Mouse (Mus musculus) bone marrow, adult 2 months (tissue): ENCODE data around the gene Arfip1.

Source experiments
- CTCF ChIP-seq: fragments of 200-500 bp; IDR thresholded peaks from 2 replicates; pipeline ENCODE4 v1.5.1; 2011; ENCODE audit warnings: low read length, control low read depth; ENCODE audit not compliant: control insufficient read depth, insufficient read depth
- POLR2A ChIP-seq: fragments of 200-500 bp; IDR thresholded peaks from 2 replicates; pipeline ENCODE4 v1.6.1; 2011; ENCODE audit warnings: low read depth, mild to moderate bottlenecking, control low read depth, low read length, borderline replicate concordance; ENCODE audit not compliant: control insufficient read depth

DNA sequence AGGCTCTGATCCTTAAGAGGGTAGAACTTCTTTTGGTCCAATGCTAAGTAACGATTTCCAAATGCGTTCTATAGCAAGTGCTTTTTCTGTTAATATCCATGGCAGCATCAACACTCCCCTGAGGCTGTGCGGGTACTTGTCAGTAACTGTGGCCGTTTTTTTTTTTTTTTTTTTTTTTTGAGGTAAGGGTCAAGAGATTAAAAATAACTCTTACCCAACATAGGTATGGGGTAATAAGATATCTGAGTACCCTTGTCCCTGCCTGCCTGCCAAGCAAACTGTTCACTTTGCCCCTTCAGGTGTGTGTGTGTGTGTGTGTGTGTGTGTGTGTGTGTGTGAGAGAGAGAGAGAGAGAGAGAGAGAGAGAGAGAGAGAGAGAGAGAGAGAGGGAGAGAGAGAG lies 98.1 kb downstream of the Arfip1 start:
- TF ChIP-seq POLR2A (no peak), CTCF (no peak)
